Mouse (Mus musculus) MEL-GATA-1-ER (cell line): ENCODE data around the gene Prkrip1.

Experiments
- DNase-seq: peaks from one replicate; pipeline ENCODE4 v3.0.0-alpha.2; 2012; ENCODE audit warnings: low read depth; ENCODE audit errors: extremely low read depth

Prkrip1 gene

GRCm38 (mm10) chr5:136198474-136199391, at the start of gene Prkrip1:
Gene Prkrip1 (minus strand): TSS chr5:136198963.
- peak; percentile 93 for DNase-seq

GRCm38 (mm10) chr5:136248441-136248840, 49.7 kb upstream of the Prkrip1 start:
- no peak for DNase-seq

- DNase-seq = no peak
Observed at GRCm38 (mm10) chr5:136246452-136246838, 47.7 kb upstream of the Prkrip1 start, which contains the start of gene Sh2b2. Gene Sh2b2 (minus strand): TSS chr5:136246556.

- DNase-seq = no peak
Observed at GRCm38 (mm10) chr5:136245541-136246451, 47.0 kb upstream of the Prkrip1 start.

GRCm38 (mm10) chr5:136244762-136245540, 46.2 kb upstream of the Prkrip1 start:
- no peak for DNase-seq

GRCm38 (mm10) chr5:136243851-136244761, 45.3 kb upstream of the Prkrip1 start:
- no peak for DNase-seq

- no peak for DNase-seq
Observed at GRCm38 (mm10) chr5:136241161-136241560, 42.4 kb upstream of the Prkrip1 start.

GRCm38 (mm10) chr5:136240381-136240780, 41.6 kb upstream of the Prkrip1 start:
- no peak for DNase-seq

- no peak for DNase-seq
Observed at GRCm38 (mm10) chr5:136237607-136238006, 38.8 kb upstream of the Prkrip1 start.

- no peak for DNase-seq
Observed at GRCm38 (mm10) chr5:136236611-136237010, 37.8 kb upstream of the Prkrip1 start.

- DNase-seq = no peak
Observed at GRCm38 (mm10) chr5:136230348-136231035, 31.7 kb upstream of the Prkrip1 start.

- DNase-seq = no peak
Observed at GRCm38 (mm10) chr5:136226246-136226876, 27.6 kb upstream of the Prkrip1 start.

- no peak for DNase-seq
Observed at GRCm38 (mm10) chr5:136218585-136218984, 19.8 kb upstream of the Prkrip1 start.

- DNase-seq = no peak
Observed at GRCm38 (mm10) chr5:136217932-136218381, 19.2 kb upstream of the Prkrip1 start.

GRCm38 (mm10) chr5:136217004-136217665, 18.4 kb upstream of the Prkrip1 start:
- DNase-seq = no peak

- no peak for DNase-seq
Observed at GRCm38 (mm10) chr5:136215958-136216357, 17.2 kb upstream of the Prkrip1 start.

GRCm38 (mm10) chr5:136215211-136215610, 16.4 kb upstream of the Prkrip1 start:
- no peak for DNase-seq

- DNase-seq = no peak
Observed at GRCm38 (mm10) chr5:136213716-136214115, 15.0 kb upstream of the Prkrip1 start.
